Mouse (Mus musculus) C2C12 (cell line): ENCODE data around the gene Phf20.

Experiments used
- CTCF ChIP-seq: IDR thresholded peaks from one replicate; pipeline ENCODE4 v1.5.1; 2011; ENCODE audit not compliant: control insufficient read depth, insufficient read depth, insufficient read length
- MAX ChIP-seq: IDR thresholded peaks from one replicate; pipeline ENCODE4 v1.6.1; 2011; ENCODE audit warnings: mild to moderate bottlenecking, control low read depth
- MYOG ChIP-seq: IDR thresholded peaks from one replicate; pipeline ENCODE4 v1.6.1; 2011; ENCODE audit not compliant: control insufficient read depth, insufficient read length; ENCODE audit errors: extremely low read depth
- USF1 ChIP-seq: IDR thresholded peaks from one replicate; pipeline ENCODE4 v1.6.1; 2011; ENCODE audit warnings: low read depth, mild to moderate bottlenecking, control low read depth, moderate library complexity

- TF ChIP-seq USF1, result no peak
- TF ChIP-seq CTCF, result no peak
- no peak for TF ChIP-seq MYOG
- TF ChIP-seq MAX, result no peak
These were observed 51.3 kb downstream of the Phf20 start for GRCm38 (mm10) chr2:156247599-156247998.
